Mouse (Mus musculus): ENCODE data around the gene Lmx1b.

DNA sequence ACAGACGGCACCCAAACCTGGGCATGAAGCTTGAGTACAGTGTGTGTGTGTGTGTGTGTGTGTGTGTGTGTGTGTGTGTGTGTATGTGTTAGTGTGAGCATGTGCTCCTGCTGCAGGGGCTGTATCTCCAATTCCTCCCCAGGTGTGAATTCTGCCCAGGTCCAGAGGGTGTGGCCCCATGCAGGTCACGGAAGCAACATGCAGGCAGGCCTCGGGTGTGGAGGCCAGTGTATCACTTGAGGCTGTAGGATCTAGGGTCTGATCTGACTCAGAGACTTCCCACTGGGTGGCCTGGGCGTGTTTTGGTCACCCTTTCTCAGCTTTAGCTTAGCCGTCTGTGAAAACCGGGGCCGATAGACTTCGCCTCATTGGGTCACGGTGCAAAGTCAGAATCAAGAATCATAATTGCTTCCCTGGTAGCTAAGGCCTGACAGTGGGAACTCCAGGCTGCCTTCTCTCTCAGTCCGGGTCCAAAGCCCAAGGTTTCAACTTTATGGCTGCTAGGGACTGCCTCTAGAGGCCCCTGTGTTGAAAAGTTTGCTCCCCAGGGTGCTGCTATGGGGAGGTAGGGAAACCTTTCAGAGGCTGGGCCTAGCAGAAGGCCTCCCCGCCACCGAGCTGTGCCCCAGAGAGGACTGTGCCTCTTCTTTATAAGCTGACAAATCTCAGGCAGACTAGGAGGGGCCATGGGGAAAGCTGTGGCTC is 38.8 kb upstream of the Lmx1b start:
- TF ChIP-seq POLR2A (IDR thresholded peaks at IDR 0.05; ENCODE audit: insufficient read depth, low read depth, low read length) = no peak
- no peak for TF ChIP-seq CTCF (IDR thresholded peaks at IDR 0.05)
- TF ChIP-seq EP300 (IDR thresholded peaks at IDR 0.05; ENCODE audit: insufficient read depth, low read depth, low read length) = no peak

All from heart, adult 2 months (tissue).